Mouse (Mus musculus) heart, adult 2 months (tissue): ENCODE data around the gene Col6a4. TPM values are rescaled to one million over a fixed set of nuclear protein-coding genes. Genes with fewer than 3 reads are reported as not detected.

Source experiments
- DNase-seq, 2 experiments: peaks; one replicate each; pipeline ENCODE4 v3.0.0; 2021
- H3K27ac ChIP-seq: fragments of 200-600 bp; 2 replicates; pipeline ENCODE4 v1.8.1; 2022
- H3K27me3 ChIP-seq: fragments of 200-500 bp; 2 replicates; pipeline ENCODE4 v1.6.1; 2012; ENCODE audit warnings: mild to moderate bottlenecking, low read length, inconsistent platforms, mixed read lengths; ENCODE audit not compliant: control insufficient read depth, insufficient read depth
- H3K36me3 ChIP-seq: fragments of 200-500 bp; 2 replicates; pipeline ENCODE4 v1.6.1; 2012; ENCODE audit warnings: low read length, inconsistent platforms; ENCODE audit not compliant: control insufficient read depth, insufficient read depth
- H3K4me1 ChIP-seq: fragments of 200-500 bp; 2 replicates; pipeline ENCODE4 v1.6.1; 2011; ENCODE audit warnings: low read length; ENCODE audit not compliant: control insufficient read depth, insufficient read depth
- H3K4me3 ChIP-seq: fragments of 200-600 bp; 2 replicates; pipeline ENCODE4 v1.8.1; 2022
- H3K79me2 ChIP-seq: fragments of 200-500 bp; replicated peaks from 2 replicates; pipeline ENCODE4 v1.6.1; 2012; ENCODE audit warnings: mild to moderate bottlenecking, inconsistent platforms, low read length, moderate library complexity, mixed read lengths; ENCODE audit not compliant: control insufficient read depth, insufficient read depth
- H3K9ac ChIP-seq: fragments of 200-500 bp; 2 replicates; pipeline ENCODE4 v1.6.1; 2012; ENCODE audit warnings: low read depth, mild to moderate bottlenecking, control low read depth, inconsistent platforms, low read length, mixed read lengths
- CTCF ChIP-seq: fragments of 200-600 bp; IDR thresholded peaks from 2 replicates; pipeline ENCODE4 v1.8.1; 2022; ENCODE audit warnings: antibody characterized with exemption, mild to moderate bottlenecking, moderate library complexity
- EP300 ChIP-seq: fragments of 200-500 bp; IDR thresholded peaks from 2 replicates; pipeline ENCODE4 v1.6.1; 2011; ENCODE audit warnings: low read depth, low read length, control low read depth; ENCODE audit not compliant: insufficient read depth
- POLR2A ChIP-seq: fragments of 200-500 bp; IDR thresholded peaks from 2 replicates; pipeline ENCODE4 v1.6.1; 2011; ENCODE audit warnings: mild to moderate bottlenecking, low read depth, low read length, control low read depth; ENCODE audit not compliant: insufficient read depth
- WGBS: fragments of 180-500 bp; shearing (Covaris S2); methylation state at CpG from one replicate; pipeline ENCODE4 v1.1.7; 2018; 5-methylcytosine and 5-hydroxymethylcytosine counted together
- intact Hi-C: fragments of 180-260 bp; cut with DNase I; formaldehyde crosslinking; loops from one replicate; pipeline ENCODE4 v1.15.1; 2025
- polyA plus RNA-seq: library from polyadenylated mRNA; depleted of rRNA; stranded (reverse); fragments of >200 nt; gene quantifications from 2 replicates; pipeline ENCODE4 v1.2.3, GENCODE M21; 2012
- total RNA-seq, 2 experiments: library from RNA; stranded (reverse); gene quantifications; 2 replicates each; pipeline ENCODE4 v1.2.3; 2021

Col6a4 gene
- total and polyA plus RNA-seq, 3 experiments = not detected

- no peaks in the 10 kb centered on the region for H3K27me3 ChIP-seq
- H3K9ac ChIP-seq = no peak overlapping the region
- H3K36me3 ChIP-seq = no peaks in the 10 kb centered on the region
- no peak overlapping the region for H3K27ac ChIP-seq
- H3K4me1 ChIP-seq = no peaks in the 10 kb centered on the region
- TF ChIP-seq EP300 (no peak), CTCF (no peak), POLR2A (no peak)
- no peaks in the 10 kb centered on the region for H3K79me2 ChIP-seq
- intact Hi-C loops = no loop called here
- no peak for DNase-seq
- H3K4me3 ChIP-seq = no peak overlapping the region
- WGBS = 80% methylated on average over 5 of the region's 5 CpGs
These were observed 15.1 kb downstream of the Col6a4 start for GRCm38 (mm10) chr9:106081528-106081927.

DNA sequence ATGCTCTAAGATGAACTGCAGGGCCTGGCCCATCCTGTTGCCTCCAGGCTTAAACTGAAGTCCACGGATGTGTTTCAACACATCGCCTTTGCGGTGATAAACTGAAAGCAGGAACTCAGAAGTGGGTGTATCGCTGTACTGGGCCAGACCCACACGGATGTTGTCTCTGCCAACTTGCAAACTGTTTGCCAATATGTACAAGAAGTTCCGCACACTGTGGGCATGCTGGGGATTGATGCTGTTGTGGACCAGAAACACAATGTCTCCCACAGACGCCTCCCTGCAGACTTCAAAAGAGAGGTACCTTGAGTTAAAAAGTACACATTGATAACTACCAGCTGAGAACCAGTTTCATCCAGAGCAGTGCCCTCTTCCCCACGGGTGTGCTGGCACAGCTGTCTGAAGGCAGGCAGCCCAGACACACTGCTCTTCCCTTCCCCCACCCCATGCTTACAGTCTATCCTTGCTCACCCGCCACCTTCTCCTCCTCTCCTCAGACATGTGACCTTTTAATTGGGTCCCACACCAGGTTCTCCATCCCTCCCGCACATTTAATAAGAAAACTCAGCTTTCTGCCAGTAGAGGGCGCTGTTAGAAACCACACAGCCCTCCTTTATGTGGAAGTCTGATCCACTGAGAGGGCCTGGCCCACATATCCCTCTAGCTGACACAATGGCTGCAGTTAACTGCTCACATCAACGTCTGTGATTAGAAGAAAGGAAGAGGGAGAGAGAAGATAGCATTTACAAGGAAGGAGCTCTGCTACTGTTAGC lies 16.1 kb downstream of the Col6a4 start:
- 51% methylated on average over 12 of the region's 12 CpGs for WGBS
- Histone ChIP-seq H3K27ac (no peak overlapping the region), H3K36me3 (no peaks in the 10 kb centered on the region), H3K9ac (no peak overlapping the region), H3K4me3 (no peak overlapping the region), H3K79me2 (no peaks in the 10 kb centered on the region), H3K4me1 (no peaks in the 10 kb centered on the region), H3K27me3 (no peaks in the 10 kb centered on the region)
- intact Hi-C loops = no loop called here
- peak in 1 of 2 experiments; percentile 9 for DNase-seq
- TF ChIP-seq EP300 = no peak
- TF ChIP-seq POLR2A = no peak
- TF ChIP-seq CTCF = peak; percentile 69

- Histone ChIP-seq H3K9ac (no peak overlapping the region), H3K4me3 (no peak overlapping the region), H3K27ac (no peak overlapping the region), H3K79me2 (no peaks in the 10 kb centered on the region), H3K27me3 (no peaks in the 10 kb centered on the region), H3K4me1 (no peaks in the 10 kb centered on the region), H3K36me3 (no peaks in the 10 kb centered on the region)
- WGBS = 53% methylated on average over 3 of the region's 3 CpGs
- TF ChIP-seq EP300 = no peak
- no peak for DNase-seq
- intact Hi-C loops = no loop called here
These were observed 18.6 kb downstream of the Col6a4 start for GRCm38 (mm10) chr9:106077953-106078352.

DNA sequence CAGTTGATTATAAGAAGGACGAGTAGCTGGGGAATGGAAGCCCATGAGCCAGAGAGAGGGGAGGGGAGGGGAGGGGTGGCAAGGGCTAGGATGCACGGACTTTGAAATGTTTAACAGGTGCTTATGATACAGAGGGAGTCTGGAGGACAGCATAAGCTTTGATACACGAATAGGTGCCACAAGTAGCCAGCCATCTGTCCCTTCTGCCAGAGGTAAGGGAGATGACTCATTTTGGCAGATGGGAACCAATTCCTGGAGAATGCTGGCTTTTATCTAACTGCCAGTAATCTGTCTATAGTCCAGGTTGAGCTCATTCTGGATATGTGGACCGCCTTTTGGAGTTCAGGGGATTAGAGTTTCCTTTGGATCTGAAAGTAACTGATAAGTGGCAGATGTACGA lies 20.3 kb downstream of the Col6a4 start:
- TF ChIP-seq EP300 = no peak
- TF ChIP-seq CTCF = no peak
- H3K36me3 ChIP-seq = no peaks in the 10 kb centered on the region

GRCm38 (mm10) chr9:106073956-106074355 lies 22.6 kb downstream of the Col6a4 start:
- WGBS = 76% methylated on average over 4 of the region's 4 CpGs
- no peak for TF ChIP-seq CTCF
- TF ChIP-seq POLR2A = no peak
- TF ChIP-seq EP300 = no peak
- intact Hi-C loops = no loop called here
- H3K9ac ChIP-seq = no peak overlapping the region
- no peak for DNase-seq
- no peaks in the 10 kb centered on the region for H3K79me2 ChIP-seq
- no peaks in the 10 kb centered on the region for H3K36me3 ChIP-seq
- H3K4me1 ChIP-seq = no peaks in the 10 kb centered on the region
- no peak overlapping the region for H3K4me3 ChIP-seq
- no peaks in the 10 kb centered on the region for H3K27me3 ChIP-seq
- no peak overlapping the region for H3K27ac ChIP-seq

More for the DNA sequence above, 20.3 kb downstream of the Col6a4 start:
- WGBS = 54% methylated on average over 5 of the region's 5 CpGs
- no peak for DNase-seq
- Histone ChIP-seq H3K4me3 (no peak overlapping the region), H3K27ac (no peak overlapping the region), H3K4me1 (no peaks in the 10 kb centered on the region), H3K9ac (no peak overlapping the region), H3K79me2 (no peaks in the 10 kb centered on the region), H3K27me3 (no peaks in the 10 kb centered on the region)
- intact Hi-C loops = no loop called here

GRCm38 (mm10) chr9:106071651-106072050 lies 24.9 kb downstream of the Col6a4 start:
- H3K9ac ChIP-seq = no peak overlapping the region
- no peaks in the 10 kb centered on the region for H3K79me2 ChIP-seq
- DNase-seq = no peak
- no peak overlapping the region for H3K4me3 ChIP-seq
- H3K27me3 ChIP-seq = no peaks in the 10 kb centered on the region
- 63% methylated on average over 6 of the region's 6 CpGs for WGBS
- intact Hi-C loops = no loop called here
- TF ChIP-seq CTCF (no peak), POLR2A (no peak), EP300 (no peak)
- no peak overlapping the region for H3K27ac ChIP-seq
- no peaks in the 10 kb centered on the region for H3K36me3 ChIP-seq
- no peaks in the 10 kb centered on the region for H3K4me1 ChIP-seq
